Mouse (Mus musculus) heart, postnatal 10 days (tissue): Measurements from ENCODE around the gene Dmrtb1. TPM values are rescaled to one million over a fixed set of nuclear protein-coding genes. Genes with fewer than 3 reads are reported as not detected.
A peak's percentile ranks its signal among the peaks of the same experiment; 100 is the strongest.

Experiments used
- DNase-seq, 2 experiments: peaks; one replicate each; pipeline ENCODE4 v3.0.0; 2021
- intact Hi-C: fragments of 180-260 bp; cut with DNase I; formaldehyde crosslinking; loops from one replicate; pipeline ENCODE4 v1.15.1; 2025
- total RNA-seq, 2 experiments: library from RNA; stranded (reverse); gene quantifications; 2 replicates each; pipeline ENCODE4 v1.2.3; 2021

Dmrtb1 gene
- total RNA-seq, result not detected

- intact Hi-C loops, result no loop called here
- no peak for DNase-seq
Observed at GRCm38 (mm10) chr4:107684130-107684529, at the start of gene Dmrtb1. Gene Dmrtb1 (minus strand): TSS chr4:107684230.

- no peak for DNase-seq
- intact Hi-C loops, result no loop called here
Observed at GRCm38 (mm10) chr4:107733603-107734002, 49.6 kb upstream of the Dmrtb1 start.

- no peak for DNase-seq
Observed at GRCm38 (mm10) chr4:107732624-107733023, 48.6 kb upstream of the Dmrtb1 start.

GRCm38 (mm10) chr4:107732182-107732581, 48.2 kb upstream of the Dmrtb1 start:
- intact Hi-C loops, result no loop called here
- DNase-seq, result no peak

More at GRCm38 (mm10) chr4:107732624-107733023, 48.6 kb upstream of the Dmrtb1 start:
- intact Hi-C loops, result no loop called here

GRCm38 (mm10) chr4:107731088-107731465, 47.0 kb upstream of the Dmrtb1 start:
- intact Hi-C loops, result no loop called here
- no peak for DNase-seq

- intact Hi-C loops, result no loop called here
- DNase-seq, result no peak
Observed at GRCm38 (mm10) chr4:107730391-107731087, 46.5 kb upstream of the Dmrtb1 start.

GRCm38 (mm10) chr4:107725432-107725831, 41.4 kb upstream of the Dmrtb1 start:
- no peak for DNase-seq
- intact Hi-C loops, result no loop called here

- intact Hi-C loops, result no loop called here
- DNase-seq, result no peak
Observed at GRCm38 (mm10) chr4:107720043-107720830, 36.2 kb upstream of the Dmrtb1 start.

GRCm38 (mm10) chr4:107719161-107719560, 35.1 kb upstream of the Dmrtb1 start:
- intact Hi-C loops, result no loop called here
- DNase-seq, result no peak

GRCm38 (mm10) chr4:107718720-107719119, 34.7 kb upstream of the Dmrtb1 start:
- intact Hi-C loops, result no loop called here
- no peak for DNase-seq

- intact Hi-C loops, result no loop called here
- no peak for DNase-seq
Observed at GRCm38 (mm10) chr4:107717718-107718313, 33.8 kb upstream of the Dmrtb1 start.

- DNase-seq, result no peak
- intact Hi-C loops, result no loop called here
Observed at GRCm38 (mm10) chr4:107716754-107717299, 32.8 kb upstream of the Dmrtb1 start.

- intact Hi-C loops, result no loop called here
- DNase-seq, result no peak
Observed at GRCm38 (mm10) chr4:107706884-107707283, 22.9 kb upstream of the Dmrtb1 start.

- DNase-seq, result peak in 1 of 2 experiments; percentile 11
- intact Hi-C loops, result no loop called here
Observed at GRCm38 (mm10) chr4:107704185-107704584, 20.2 kb upstream of the Dmrtb1 start.

- intact Hi-C loops, result no loop called here
- no peak for DNase-seq
Observed at GRCm38 (mm10) chr4:107701679-107702078, 17.6 kb upstream of the Dmrtb1 start.

- intact Hi-C loops, result no loop called here
- peak; percentile 7 to 29 for DNase-seq
Observed at GRCm38 (mm10) chr4:107701116-107701515, 17.1 kb upstream of the Dmrtb1 start.

- intact Hi-C loops, result no loop called here
- no peak for DNase-seq
Observed at GRCm38 (mm10) chr4:107699271-107699670, 15.2 kb upstream of the Dmrtb1 start.

- intact Hi-C loops, result no loop called here
- DNase-seq, result no peak
Observed at GRCm38 (mm10) chr4:107693816-107694215, 9.8 kb upstream of the Dmrtb1 start.

GRCm38 (mm10) chr4:107688213-107688612, 4.2 kb upstream of the Dmrtb1 start:
- DNase-seq, result peak in 1 of 2 experiments; percentile 22
- intact Hi-C loops, result no loop called here

GRCm38 (mm10) chr4:107687127-107687526, 3.1 kb upstream of the Dmrtb1 start:
- intact Hi-C loops, result no loop called here
- DNase-seq, result no peak

- no peak for DNase-seq
- intact Hi-C loops, result no loop called here
Observed at GRCm38 (mm10) chr4:107683006-107683756, 849 bp downstream of the Dmrtb1 start.
